Mouse (Mus musculus) WW6 (cell line): ENCODE data around the gene Catsper3.

Experiments used
- DNase-seq: peaks from one replicate; pipeline ENCODE4 v3.0.0-alpha.2; 2013; ENCODE audit warnings: low read depth, low spot score

The Catsper3 gene

GRCm38 (mm10) chr13:55852205-55852604 is 67.8 kb downstream of the Catsper3 start:
- no peak for DNase-seq

- DNase-seq: no peak
Observed at GRCm38 (mm10) chr13:55855793-55856192, 71.4 kb downstream of the Catsper3 start.

- no peak for DNase-seq
Observed at GRCm38 (mm10) chr13:55858463-55858862, 74.1 kb downstream of the Catsper3 start.
